Mouse (Mus musculus): Measurements from ENCODE around the gene Olfr1156. TPM values are rescaled to one million over a fixed set of nuclear protein-coding genes. Genes with fewer than 3 reads are reported as not detected.

Olfr1156 gene
- polyA plus RNA-seq (2012; rRNA removed), result not detected in 2 replicates

DNA sequence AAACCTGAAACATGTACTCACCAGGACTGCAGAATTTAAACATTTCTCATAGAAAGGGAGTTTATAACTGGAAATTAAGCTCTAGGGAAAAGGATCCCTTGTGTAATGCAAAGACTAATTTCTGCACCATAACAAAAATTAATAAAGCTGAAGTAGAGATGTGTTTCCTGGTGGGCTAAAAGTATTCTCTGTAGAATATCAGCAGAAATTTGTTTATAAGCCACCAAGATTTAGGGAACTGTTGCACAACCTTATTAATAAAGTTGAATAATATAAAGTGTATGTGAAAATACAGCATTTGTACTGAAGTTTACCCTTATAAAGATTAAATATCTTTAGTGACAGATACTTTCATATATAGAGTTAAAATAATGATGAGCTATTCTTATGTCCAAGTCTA, at the start of gene Olfr1156:
Gene Olfr1156, minus strand, starts transcription at position 101 of the 400 bp plus-strand sequence.

DNA sequence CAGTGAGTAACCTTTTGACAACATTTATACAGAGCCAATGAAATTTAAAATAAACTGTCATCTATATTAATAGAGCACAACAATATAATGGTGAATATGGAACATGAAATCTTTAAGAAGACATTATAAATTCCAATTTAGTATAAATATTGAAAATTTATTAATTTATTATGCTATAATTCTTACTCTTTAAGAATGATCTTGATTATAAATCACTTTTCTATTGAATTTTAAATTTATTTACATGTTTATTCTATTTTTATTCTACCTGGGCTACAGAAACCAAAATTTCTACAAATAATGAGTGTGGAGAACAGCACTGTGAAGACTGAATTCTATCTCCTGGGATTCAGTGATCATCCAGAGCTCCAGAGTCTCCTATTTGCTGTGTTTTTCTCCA, 36.9 kb upstream of the Olfr1156 start, which contains the start of gene Olfr1158:
Gene Olfr1158, plus strand, starts transcription at position 301 of the 400 bp plus-strand sequence.

DNA sequence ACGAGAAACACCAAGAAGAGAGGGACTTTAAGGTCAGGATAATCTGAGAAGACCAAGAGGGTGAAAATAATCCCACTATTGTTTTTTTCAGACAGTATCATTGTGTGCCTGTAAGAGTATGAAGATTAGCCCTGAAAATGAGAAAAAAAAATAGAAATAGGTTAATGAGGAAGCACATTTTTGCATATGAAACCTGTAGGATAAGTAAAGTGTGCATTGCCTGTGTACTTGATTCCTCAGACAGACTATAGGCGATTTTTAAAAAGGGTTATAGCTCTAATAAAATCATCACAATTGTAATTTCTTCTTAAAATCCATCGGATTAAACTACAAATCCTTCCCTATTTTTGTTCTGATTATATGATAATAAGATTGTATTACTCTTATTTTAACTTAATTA, 21.7 kb upstream of the Olfr1156 start, which contains the start of gene Olfr74:
Gene Olfr74, minus strand, starts transcription at position 101 of the 400 bp plus-strand sequence.

DNA sequence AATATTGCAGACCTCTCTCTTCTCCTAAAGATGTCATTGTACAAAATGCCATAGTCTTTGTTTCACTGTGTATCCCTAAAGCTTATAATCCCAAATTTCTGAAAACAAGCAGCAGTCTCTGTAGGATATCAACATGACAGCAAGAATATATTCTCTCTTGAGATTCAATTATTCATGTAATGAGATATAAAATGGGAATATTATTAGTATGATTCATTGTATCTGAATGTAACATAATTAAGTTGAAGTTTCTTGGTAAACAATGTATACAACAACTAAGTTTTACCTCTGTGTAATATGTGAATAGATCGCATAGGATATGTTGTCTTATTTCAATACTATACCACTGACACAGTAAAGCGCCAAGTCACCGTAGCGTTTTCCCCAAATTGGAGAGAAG, 15.3 kb upstream of the Olfr1156 start, which contains the start of gene Olfr1157:
Gene Olfr1157, minus strand, starts transcription at position 101 of the 400 bp plus-strand sequence.

DNA sequence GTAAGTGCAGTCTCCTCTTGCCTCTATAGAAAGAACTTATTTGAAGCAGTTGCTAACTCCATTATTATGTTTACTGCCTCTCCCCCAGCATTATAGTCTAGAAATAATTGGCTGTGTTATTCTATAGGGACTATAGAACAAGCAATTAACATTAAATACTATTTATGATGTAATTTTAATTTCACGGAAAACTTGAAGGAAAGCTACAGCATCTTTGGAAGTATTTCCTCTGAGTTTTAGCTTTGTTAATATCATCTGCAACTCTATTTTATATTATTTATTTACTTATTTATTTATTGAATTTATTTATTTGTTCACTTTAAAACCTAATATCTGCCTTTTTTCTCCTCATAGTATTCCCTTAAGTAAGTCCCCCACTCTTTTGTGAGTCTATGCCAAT, 7.9 kb downstream of the Olfr1156 start, which contains the start of gene Olfr1155:
Gene Olfr1155, minus strand, starts transcription at position 101 of the 400 bp plus-strand sequence.

DNA sequence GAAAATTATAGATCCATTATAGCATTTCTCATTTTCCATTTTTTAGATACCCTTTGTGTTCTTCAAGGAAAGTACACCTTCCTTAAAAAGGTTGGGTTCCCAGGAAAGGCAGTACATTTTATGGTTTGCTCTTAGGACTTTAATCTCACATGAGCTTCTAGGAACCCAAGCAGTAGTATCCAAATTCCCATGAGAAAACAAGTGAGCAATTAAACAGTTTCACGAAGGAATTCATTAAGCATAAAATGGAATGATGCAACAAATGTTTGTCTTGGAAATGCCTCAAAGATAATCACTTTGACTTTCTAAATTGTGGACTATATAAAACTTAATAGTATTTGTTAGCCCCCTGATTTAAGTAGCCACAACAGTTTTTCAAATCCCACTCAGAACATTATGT, 47.8 kb downstream of the Olfr1156 start, which contains the start of gene Olfr1154:
Gene Olfr1154, minus strand, starts transcription at position 101 of the 400 bp plus-strand sequence.

Other genes starting within 250 kb of the Olfr1156 start
- gene Olfr1137, start 239.9 kb downstream of the Olfr1156 start, polyA plus RNA-seq (2012; rRNA removed), result not detected in 2 replicates
- not detected in 2 replicates for gene Olfr1138, start 213.1 kb downstream of the Olfr1156 start, polyA plus RNA-seq (2012; rRNA removed)
- gene Olfr1140, start 209.3 kb downstream of the Olfr1156 start, polyA plus RNA-seq (2012; rRNA removed), result not detected in 2 replicates
- gene Olfr1141, start 199.1 kb downstream of the Olfr1156 start, polyA plus RNA-seq (2012; rRNA removed), result not detected in 2 replicates
- not detected in 2 replicates for gene Olfr152, start 173.6 kb downstream of the Olfr1156 start, polyA plus RNA-seq (2012; rRNA removed)
- gene Olfr1143, start 152.5 kb downstream of the Olfr1156 start, polyA plus RNA-seq (2012; rRNA removed), result not detected in 2 replicates
- gene Olfr1145, start 143.3 kb downstream of the Olfr1156 start, polyA plus RNA-seq (2012; rRNA removed), result not detected in 2 replicates
- not detected in 2 replicates for gene Olfr1148, start 122.6 kb downstream of the Olfr1156 start, polyA plus RNA-seq (2012; rRNA removed)
- not detected in 2 replicates for gene Olfr1150-ps1, start 109.1 kb downstream of the Olfr1156 start, polyA plus RNA-seq (2012; rRNA removed)
- gene Olfr1151, start 97.2 kb downstream of the Olfr1156 start, polyA plus RNA-seq (2012; rRNA removed), result not detected in 2 replicates
- gene Olfr1152, start 86.6 kb downstream of the Olfr1156 start, polyA plus RNA-seq (2012; rRNA removed), result not detected in 2 replicates
- gene Olfr1153, start 58.1 kb downstream of the Olfr1156 start, polyA plus RNA-seq (2012; rRNA removed), result not detected in 2 replicates
- gene Olfr1154, start 47.9 kb downstream of the Olfr1156 start, polyA plus RNA-seq (2012; rRNA removed), result not detected in 2 replicates
- not detected in 2 replicates for gene Olfr1155, start 8.0 kb downstream of the Olfr1156 start, polyA plus RNA-seq (2012; rRNA removed)
- not detected in 2 replicates for gene Olfr1157, start 15.2 kb upstream of the Olfr1156 start, polyA plus RNA-seq (2012; rRNA removed)
- gene Olfr74, start 21.6 kb upstream of the Olfr1156 start, polyA plus RNA-seq (2012; rRNA removed), result not detected in 2 replicates
- not detected in 2 replicates for gene Olfr1158, start 37.0 kb upstream of the Olfr1156 start, polyA plus RNA-seq (2012; rRNA removed)
- gene Olfr1160, start 55.2 kb upstream of the Olfr1156 start, polyA plus RNA-seq (2012; rRNA removed), result not detected in 2 replicates
- gene Olfr1161, start 69.7 kb upstream of the Olfr1156 start, polyA plus RNA-seq (2012; rRNA removed), result not detected in 2 replicates
- gene Olfr73, start 84.6 kb upstream of the Olfr1156 start, polyA plus RNA-seq (2012; rRNA removed), result not detected in 2 replicates
- gene Olfr1162, start 98.0 kb upstream of the Olfr1156 start, polyA plus RNA-seq (2012; rRNA removed), result not detected in 2 replicates
- gene Olfr1163, start 118.7 kb upstream of the Olfr1156 start, polyA plus RNA-seq (2012; rRNA removed), result not detected in 2 replicates
- not detected in 2 replicates for gene Olfr1164, start 140.9 kb upstream of the Olfr1156 start, polyA plus RNA-seq (2012; rRNA removed)
- not detected in 2 replicates for gene Olfr1166, start 175.2 kb upstream of the Olfr1156 start, polyA plus RNA-seq (2012; rRNA removed)
- gene Olfr1167, start 202.1 kb upstream of the Olfr1156 start, polyA plus RNA-seq (2012; rRNA removed), result not detected in 2 replicates
- not detected in 2 replicates for gene Olfr1168, start 228.8 kb upstream of the Olfr1156 start, polyA plus RNA-seq (2012; rRNA removed)

Measured in liver, embryonic 18 days (tissue).